Mouse (Mus musculus) cortical plate, adult 2 months (tissue): ENCODE data around the gene Ptpru. TPM values are rescaled to one million over a fixed set of nuclear protein-coding genes. Genes with fewer than 3 reads are reported as not detected.

Experiments used
- H3K27ac ChIP-seq: fragments of 200-500 bp; 2 replicates; pipeline ENCODE4 v1.5.1; 2012; ENCODE audit warnings: low read length, control low read depth, inconsistent platforms; ENCODE audit not compliant: insufficient read depth
- H3K4me1 ChIP-seq: fragments of 200-500 bp; 2 replicates; pipeline ENCODE4 v1.6.1; 2011; ENCODE audit warnings: low read length; ENCODE audit not compliant: control insufficient read depth, insufficient read depth
- H3K4me3 ChIP-seq: fragments of 200-500 bp; 2 replicates; pipeline ENCODE4 v1.5.1; 2011; ENCODE audit warnings: mild to moderate bottlenecking, low read length, control low read depth; ENCODE audit not compliant: insufficient read depth
- CTCF ChIP-seq: fragments of 200-500 bp; IDR thresholded peaks from 2 replicates; pipeline ENCODE4 v1.5.1; 2011; ENCODE audit warnings: mild to moderate bottlenecking, control low read depth, low read length; ENCODE audit not compliant: insufficient read depth; ENCODE audit errors: extremely low read depth
- POLR2A ChIP-seq: fragments of 200-500 bp; IDR thresholded peaks from 2 replicates; pipeline ENCODE4 v1.6.1; 2011; ENCODE audit warnings: mild to moderate bottlenecking, low read length, control low read depth; ENCODE audit not compliant: insufficient read depth; ENCODE audit errors: extremely low read depth
- polyA plus RNA-seq: library from polyadenylated mRNA; depleted of rRNA; stranded (reverse); fragments of >200 nt; gene quantifications from 2 replicates; pipeline ENCODE4 v1.2.3, GENCODE M21; 2012; rRNA removed

Gene Ptpru
- 46.0 and 46.1 TPM in 2 replicates for polyA plus RNA-seq

DNA sequence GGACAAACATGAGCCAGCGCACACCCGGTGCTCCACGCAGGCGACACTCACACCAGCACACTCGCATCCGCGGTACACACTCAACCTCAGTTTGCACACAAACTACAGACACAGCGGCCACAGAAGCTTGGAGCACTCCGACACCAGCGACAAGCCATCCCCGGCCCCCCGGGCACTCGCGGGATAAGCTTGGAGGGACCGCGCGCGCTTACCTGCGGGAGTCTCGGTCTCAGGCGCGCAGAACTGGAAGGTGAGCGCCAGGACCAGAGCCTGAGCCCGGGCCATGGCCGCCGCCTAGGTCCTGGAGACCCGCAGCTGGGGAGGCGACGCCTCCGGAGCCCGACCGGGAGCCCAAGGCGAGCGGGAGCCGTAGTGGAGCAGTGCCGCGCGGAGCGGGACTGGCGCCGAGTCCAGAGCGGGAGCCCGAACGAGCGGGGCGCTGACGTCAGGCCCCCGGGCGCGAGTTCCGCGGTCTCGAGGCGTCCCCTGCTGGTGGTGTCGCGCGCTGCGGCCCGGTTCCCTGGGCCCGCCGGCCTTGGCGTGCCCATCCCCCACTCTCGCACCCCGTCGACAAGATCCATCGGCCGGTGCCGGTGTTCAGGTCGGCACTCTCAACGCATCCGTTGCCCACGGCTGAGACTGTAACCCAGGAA lies at the start of gene Ptpru:
TSS of gene Ptpru (minus strand) at position 417 of the 653 bp plus-strand sequence.
- H3K4me1 ChIP-seq = no peaks in the 10 kb centered on the region
- TF ChIP-seq POLR2A (0 out of 2 replicates have a peak, but pooled peaks have one; percentile 22), CTCF (peak; percentile 77)
- H3K4me3 ChIP-seq = peak within 1 kb of the TSS; percentile 50
- H3K27ac ChIP-seq = no peak within 1 kb of the TSS

DNA sequence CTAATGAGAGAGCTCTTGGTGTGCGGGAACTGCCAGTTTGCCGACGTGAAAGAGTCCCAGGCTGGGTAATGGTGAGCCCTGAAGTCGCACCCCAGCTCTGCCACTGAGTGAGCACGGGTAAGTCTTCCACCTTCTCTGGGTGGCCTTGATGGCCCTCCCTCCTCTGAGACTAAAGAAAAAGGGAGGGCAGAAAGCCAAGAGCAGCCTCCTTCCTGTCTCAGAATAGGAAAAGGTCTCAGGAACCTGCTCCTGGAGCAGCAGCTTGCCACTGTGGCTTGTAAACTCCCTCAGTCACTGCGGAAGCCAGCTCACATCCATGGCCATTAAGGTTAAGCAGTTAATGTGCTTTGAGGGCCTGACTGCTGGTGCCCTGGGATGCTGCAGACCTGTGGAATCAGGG lies 47.3 kb upstream of the Ptpru start:
- TF ChIP-seq POLR2A (no peak), CTCF (no peak)
- no peak overlapping the region for H3K4me3 ChIP-seq
- peaks cover 3% of the 10 kb centered on the region for H3K4me1 ChIP-seq
- H3K27ac ChIP-seq = no peak overlapping the region

DNA sequence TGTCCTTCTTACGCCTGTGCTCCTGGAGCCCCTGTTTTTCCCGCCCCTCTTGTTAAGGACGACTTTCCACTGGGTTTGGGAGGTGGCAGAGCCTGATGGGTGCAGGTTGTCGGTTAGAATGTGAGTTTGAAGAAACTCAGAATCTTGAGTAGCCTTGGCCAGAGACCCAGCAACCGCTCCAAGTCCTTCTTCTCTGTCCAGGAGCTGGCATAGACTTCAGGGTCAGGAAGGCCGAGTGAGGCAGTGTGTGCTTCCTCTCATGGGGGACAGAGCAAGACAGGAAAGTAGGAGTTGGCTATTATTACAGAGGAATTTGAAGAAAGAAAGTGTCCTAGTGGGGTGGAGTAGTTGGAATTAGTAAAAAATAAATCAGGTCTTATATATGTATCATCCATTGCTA lies 45.5 kb upstream of the Ptpru start:
- H3K27ac ChIP-seq = no peak overlapping the region

DNA sequence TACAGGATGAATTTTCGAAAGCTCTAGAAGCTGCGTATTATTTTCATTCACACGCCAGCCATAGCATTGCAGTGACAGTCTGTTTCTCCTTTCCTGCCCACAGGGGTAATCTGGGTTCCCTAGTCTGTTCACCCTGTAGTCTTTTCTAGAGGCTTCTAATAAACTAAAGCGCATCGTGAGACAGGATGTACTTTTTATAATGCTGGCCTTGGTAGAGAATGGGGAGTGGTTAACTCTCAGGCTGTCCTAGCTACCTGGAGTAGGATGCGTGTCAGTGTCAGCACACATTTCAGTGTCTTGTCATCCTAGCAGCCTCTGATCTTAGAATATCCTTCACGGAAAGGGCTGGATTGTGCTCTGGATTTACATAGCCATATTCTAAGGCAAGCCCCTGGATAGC lies 43.2 kb upstream of the Ptpru start:
- TF ChIP-seq POLR2A = no peak
- no peak for TF ChIP-seq CTCF
- H3K4me1 ChIP-seq = peaks cover 8% of the 10 kb centered on the region
- H3K4me3 ChIP-seq = no peak overlapping the region
- no peak overlapping the region for H3K27ac ChIP-seq

More for the DNA sequence above, 45.5 kb upstream of the Ptpru start:
- TF ChIP-seq CTCF (no peak), POLR2A (no peak)
- peaks cover 5% of the 10 kb centered on the region for H3K4me1 ChIP-seq
- H3K4me3 ChIP-seq = no peak overlapping the region

- TF ChIP-seq CTCF (no peak), POLR2A (no peak)
- no peak overlapping the region for H3K4me3 ChIP-seq
- H3K27ac ChIP-seq = no peak overlapping the region
- peaks cover 7% of the 10 kb centered on the region for H3K4me1 ChIP-seq
Observed at GRCm38 (mm10) chr4:131879692-131880091, 41.6 kb upstream of the Ptpru start.

- peaks cover 6% of the 10 kb centered on the region; the same call in 1 of the 2 replicates for H3K4me1 ChIP-seq
Observed at GRCm38 (mm10) chr4:131876836-131877235, 38.7 kb upstream of the Ptpru start.

DNA sequence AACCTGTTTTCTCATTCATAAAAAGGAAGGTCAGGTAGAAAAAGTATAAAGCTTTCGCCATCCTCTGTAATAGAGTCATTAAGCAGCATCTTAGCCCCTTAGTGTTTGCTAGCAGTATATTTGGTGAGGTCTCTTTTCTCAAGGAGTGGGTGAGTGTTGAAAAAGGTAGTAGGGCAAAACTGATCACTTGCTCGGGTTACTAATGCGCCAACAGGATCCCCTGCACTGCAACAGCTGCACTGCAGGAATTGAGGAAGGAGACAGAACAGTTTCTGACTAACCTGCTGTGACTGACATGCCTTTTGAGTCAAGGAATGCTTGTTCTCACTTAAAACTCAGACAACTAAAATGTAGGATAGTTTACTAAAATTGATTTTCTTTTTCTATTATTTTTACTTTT lies 37.2 kb upstream of the Ptpru start:
- H3K27ac ChIP-seq = no peak overlapping the region
- H3K4me1 ChIP-seq = peaks cover 6% of the 10 kb centered on the region; the same call in 1 of the 2 replicates
- TF ChIP-seq POLR2A (no peak), CTCF (no peak)
- no peak overlapping the region; the same call in 1 of the 2 replicates for H3K4me3 ChIP-seq

More at GRCm38 (mm10) chr4:131876836-131877235, 38.7 kb upstream of the Ptpru start:
- TF ChIP-seq CTCF (no peak), POLR2A (no peak)
- Histone ChIP-seq H3K4me3 (no peak overlapping the region), H3K27ac (no peak overlapping the region)

GRCm38 (mm10) chr4:131874567-131874966 lies 36.5 kb upstream of the Ptpru start:
- Histone ChIP-seq H3K4me3 (peak overlapping the region; percentile 65), H3K27ac (no peak overlapping the region), H3K4me1 (peaks cover 4% of the 10 kb centered on the region; the same call in 1 of the 2 replicates)
- TF ChIP-seq POLR2A = no peak
- no peak for TF ChIP-seq CTCF

DNA sequence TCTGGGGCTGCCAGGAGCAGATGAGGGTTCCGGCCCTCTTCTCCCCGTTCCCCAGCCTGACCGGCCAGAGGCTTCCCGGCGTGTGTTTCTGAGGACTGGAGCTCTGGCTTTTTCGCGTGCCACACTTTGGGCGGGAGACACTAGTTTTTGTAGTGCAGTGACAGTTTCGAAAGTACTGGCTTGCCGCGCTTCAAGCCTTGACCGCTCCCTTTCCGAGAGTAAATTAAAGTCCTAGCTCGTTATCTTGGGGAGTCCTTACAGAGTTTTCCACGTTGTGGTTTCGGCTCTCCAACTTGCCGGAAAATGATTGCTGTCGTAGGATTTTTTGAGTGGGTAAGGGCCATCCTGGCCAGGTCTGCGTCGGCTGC lies 36.1 kb upstream of the Ptpru start:
- TF ChIP-seq CTCF = no peak
- TF ChIP-seq POLR2A = no peak
- peak overlapping the region; percentile 24; the same call in 1 of the 2 replicates for H3K27ac ChIP-seq
- peak overlapping the region; percentile 65 for H3K4me3 ChIP-seq
- peaks cover 4% of the 10 kb centered on the region; the same call in 1 of the 2 replicates for H3K4me1 ChIP-seq

- H3K27ac ChIP-seq = peak within 1 kb of the TSS; percentile 100
- TF ChIP-seq POLR2A = peak; percentile 95
- TF ChIP-seq CTCF = no peak
- H3K4me3 ChIP-seq = peak within 1 kb of the TSS; percentile 65
- H3K4me1 ChIP-seq = peaks cover 4% of the 10 kb centered on the region; the same call in 1 of the 2 replicates
Observed at GRCm38 (mm10) chr4:131873293-131874168, 35.4 kb upstream of the Ptpru start, which contains the start of gene Srsf4. TSS of gene Srsf4 (plus strand) at chr4:131873617.
